Mouse (Mus musculus) lung, postnatal 10 days (tissue): ENCODE data around the gene Gadd45g.

Experiments used
- DNase-seq: peaks from one replicate; pipeline ENCODE4 v3.0.0; 2021

The Gadd45g gene

DNA sequence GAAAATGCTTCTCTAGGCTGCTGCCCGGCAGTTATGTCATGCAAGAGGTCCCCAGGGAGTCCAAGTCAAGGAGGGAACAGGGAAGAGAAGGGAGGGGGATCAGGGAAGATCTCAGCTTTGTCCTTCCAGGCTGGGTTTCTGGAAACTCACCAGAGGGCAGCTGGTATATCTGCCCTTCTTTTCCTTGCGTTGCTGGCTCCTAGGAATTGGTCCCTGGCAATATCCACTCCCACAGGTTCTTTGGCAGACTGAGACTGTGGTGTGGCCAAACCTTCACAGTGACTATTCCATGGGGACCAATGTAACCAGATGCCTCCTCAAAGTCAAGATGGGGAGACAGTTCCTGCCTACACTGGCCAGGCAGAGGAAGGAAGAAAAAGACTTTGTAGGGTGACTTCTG, 41.9 kb downstream of the Gadd45g start:
- no peak for DNase-seq

DNA sequence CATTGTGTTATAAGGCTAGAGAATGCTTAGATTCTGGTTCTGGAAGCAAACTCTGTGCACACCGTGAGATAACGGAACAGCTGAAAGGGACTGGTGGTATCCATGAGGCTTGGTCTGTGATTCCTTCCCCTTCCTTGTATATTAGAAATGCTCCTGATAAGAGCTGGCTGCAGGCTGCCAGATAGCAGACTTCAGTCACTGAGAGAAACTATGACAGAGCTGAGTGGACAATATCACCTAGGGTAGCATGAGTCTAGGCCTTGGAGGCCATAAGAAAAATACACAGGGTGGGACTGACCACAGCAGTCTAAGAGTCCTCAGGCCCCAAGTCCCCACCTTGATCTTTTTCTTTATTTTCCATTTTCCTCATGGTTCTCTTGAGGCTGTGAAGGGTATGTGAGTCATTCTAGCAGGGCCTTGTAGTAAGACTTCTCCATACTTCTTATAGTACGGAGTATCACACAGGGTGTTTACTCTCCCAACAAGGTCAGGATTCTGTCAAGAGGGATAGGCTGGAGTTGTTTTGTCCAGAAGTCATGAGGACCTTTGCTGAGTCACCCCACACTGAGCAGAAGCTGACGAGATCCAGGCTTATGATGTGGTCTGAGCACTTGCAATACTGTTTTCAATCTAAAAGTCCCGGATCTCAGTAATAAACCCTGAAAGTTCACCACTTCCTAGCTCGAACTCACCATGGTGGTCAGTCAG, 45.5 kb downstream of the Gadd45g start:
- no peak for DNase-seq

DNA sequence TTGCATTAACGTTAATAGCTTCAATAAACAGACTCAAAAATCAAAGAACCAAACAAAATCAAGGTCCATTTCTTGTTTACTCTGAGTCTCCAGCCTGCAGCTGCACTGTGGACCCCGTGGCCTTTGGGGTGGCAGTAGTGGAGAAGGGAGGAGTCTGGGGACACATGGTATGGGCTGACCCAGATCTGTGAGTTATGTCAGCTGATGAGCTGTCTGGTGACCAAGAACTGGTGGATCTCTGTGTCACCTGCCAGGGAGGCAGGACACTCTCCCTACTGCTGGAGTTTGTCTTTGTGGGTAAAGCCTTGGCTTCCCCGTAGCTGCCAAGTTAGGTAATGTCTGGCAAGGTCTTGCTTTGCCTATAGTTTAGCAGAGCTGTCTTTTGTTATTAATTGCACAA, 51.1 kb downstream of the Gadd45g start:
- DNase-seq: peak; percentile 49
